Mouse (Mus musculus): ENCODE data around the gene Tmem110.

Gene Tmem110

DNA sequence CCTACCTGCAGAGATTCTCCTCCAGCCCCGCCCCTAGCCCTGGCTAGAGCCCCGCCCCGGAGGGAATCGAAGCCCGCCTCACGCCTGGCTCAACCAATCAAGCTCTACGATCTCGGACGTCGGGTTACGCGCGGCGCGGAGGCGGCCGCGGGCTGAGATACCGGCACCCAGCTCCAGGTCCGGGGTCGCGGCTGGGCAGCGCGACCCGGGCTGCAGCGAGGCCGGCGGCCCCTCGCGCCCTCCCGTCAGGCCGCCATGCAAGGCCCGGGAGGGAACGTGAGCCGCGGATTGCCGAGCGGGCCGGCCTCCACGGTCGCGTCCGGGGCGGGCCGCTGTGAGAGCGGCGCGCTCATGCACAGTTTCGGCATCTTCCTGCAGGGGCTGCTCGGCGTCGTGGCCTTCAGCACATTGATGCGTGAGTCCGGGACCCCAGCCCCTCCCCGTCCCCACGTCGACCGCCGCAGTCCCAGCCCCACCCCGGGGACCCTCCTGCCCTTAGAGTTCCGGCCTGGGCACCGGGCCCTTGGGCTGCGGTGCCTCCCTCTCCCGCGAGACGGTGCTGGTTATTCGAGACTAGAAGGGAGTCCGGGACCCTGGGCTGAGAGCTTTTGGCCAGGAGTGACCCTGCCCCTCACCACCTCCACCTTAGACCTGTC, at the start of gene Tmem110:
Gene Tmem110 (plus strand): TSS at position 115 of the 656 bp plus-strand sequence.
- DNase-seq (ENCODE audit: low read depth, low spot score) = peak; percentile 91

DNA sequence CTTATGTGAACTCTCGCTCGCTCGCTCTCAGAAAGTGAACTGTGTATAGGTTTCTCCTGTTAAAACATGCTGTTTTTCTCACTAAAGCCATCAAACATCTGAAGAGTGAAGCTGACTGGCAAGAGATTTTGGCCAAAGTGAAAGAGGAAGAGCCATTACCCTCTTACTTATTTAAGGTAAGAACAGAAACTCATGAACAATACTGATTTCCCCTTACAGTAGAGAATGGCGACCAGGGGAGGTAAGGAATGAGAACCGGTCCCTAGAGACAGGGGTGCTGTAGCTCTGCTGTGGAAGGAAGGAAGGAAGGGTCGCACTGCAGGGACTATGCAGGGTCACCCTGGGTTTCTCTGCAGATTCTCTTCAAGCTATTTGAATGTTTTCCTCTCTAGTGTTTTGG, 40.8 kb upstream of the Tmem110 start:
- DNase-seq (ENCODE audit: low read depth, low spot score) = no peak

DNA sequence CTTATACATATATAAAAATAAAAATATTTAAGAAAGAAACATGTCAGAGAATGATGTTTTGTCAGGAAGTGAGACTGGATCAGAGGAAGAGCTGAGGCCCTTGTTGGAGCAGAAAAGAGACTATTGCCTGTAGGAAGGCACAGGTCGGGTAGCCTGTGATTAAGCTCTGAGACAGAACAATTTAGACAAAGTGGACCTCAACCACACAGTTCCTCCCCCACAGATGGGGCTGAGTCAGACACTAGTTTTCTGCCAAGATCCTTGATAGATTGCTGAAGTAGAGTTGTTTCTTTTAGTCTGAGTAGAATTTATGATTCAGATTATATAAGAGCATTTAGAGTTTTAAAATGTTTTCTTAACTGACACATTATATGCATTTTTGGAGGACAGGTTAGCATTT, 35.9 kb upstream of the Tmem110 start:
- DNase-seq (ENCODE audit: low read depth, low spot score) = no peak

DNA sequence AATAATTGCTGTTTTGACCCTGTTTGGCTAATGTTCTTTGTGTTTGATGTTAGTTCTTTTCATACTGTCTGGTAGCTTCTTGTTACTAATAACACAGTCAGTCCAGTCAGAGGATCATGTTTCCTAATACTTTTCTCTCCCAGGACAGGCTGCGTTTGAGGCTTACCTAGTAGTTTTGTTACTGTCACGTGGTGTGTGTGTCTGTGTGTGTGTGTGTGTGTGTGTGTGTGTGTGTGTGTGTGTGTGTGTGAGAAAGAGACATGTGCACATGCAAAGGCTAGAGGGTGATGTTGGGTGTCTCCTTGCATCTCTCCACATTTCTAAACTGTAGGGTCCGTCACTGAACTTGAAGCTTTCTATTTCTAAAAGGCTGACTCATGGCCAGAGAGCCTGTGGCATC, 32.5 kb upstream of the Tmem110 start:
- no peak for DNase-seq (ENCODE audit: low read depth, low spot score)

DNA sequence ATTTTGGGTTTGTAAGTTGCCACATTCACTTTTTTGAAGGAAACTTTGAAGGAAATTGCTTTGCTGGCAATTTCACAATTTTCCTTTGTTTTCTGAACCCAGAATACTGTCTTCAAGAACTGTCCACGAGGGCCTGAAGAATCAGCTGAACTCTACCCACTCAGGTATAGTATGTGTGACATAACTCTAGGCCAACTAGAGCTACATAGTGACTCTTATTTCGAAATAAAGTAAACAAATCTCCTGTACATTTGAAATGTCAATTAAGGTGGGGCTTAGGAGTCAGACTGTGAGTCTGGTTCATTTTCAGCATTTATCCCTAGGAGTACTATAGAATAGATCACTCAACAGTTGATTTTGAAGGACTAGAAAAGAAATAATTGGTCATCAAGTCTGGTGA, 23.6 kb upstream of the Tmem110 start:
- no peak for DNase-seq (ENCODE audit: low read depth, low spot score)

DNA sequence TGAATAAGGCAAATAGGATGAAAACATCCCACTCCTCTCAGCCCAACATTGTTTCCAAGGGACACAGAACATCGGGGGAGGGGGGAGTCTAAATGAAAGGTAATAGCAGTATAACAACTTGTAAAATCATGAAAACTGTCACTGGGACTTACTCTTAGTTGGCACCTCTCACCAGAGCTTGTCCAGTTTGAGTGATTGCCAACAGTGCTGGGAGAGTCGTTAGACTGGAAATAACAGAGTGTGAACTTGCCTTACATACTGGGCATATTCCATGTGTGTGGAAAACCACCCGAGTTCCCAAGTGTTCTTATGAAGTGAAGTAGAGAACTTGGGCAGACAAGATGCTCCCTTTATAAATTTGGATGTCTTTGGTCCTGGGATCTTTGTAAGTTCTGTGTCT, 4.3 kb upstream of the Tmem110 start:
- no peak for DNase-seq (ENCODE audit: low read depth, low spot score)

DNA sequence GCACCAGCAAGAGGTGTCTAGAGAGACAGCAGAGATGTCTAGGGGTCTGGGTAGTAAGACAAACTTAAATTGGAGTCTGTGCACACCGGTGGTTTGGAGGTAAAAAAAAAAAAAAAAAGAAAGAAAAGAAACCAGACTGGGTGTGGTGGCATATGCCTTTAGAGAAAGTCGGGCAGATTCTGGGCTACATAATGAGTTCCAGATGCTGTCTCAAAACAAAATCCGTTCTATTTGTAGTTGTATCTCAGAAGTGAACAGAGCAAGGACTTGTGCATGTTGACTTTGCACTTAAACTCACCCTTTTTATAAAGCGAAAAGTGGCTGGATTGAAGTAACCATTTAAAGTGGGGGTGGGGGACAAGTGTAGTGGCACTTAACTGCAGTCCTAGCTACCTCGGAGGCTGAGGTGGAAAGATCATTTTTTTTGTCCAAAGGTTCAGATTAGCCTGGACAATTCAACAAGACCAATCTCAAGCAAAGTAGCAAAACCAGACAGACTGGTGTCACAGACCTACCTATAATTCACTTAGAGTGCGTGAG, 864 bp upstream of the Tmem110 start:
- no peak for DNase-seq (ENCODE audit: low read depth, low spot score)

DNA sequence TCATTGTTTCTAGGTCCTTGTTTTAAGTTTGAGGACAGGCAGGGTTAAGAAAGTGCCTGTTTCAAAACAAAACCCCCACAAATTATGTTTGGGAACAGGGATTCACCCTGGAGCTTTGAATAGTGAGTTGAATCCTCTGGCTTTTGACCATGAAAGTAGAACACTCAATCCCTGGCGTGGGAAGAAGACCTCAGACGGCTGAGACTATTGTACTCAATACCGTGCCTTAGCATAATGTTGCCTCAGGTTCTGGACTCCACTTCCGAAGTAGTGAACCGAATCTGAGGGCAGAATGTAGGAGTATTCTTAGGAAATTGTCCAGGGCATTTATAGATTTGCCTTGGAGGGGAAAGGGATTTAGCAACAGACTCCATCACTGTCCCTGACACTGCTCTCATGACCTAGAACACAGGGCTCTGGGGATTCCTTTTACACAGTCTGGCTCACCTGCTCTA, 342 bp upstream of the Tmem110 start:
- no peak for DNase-seq (ENCODE audit: low read depth, low spot score)

DNA sequence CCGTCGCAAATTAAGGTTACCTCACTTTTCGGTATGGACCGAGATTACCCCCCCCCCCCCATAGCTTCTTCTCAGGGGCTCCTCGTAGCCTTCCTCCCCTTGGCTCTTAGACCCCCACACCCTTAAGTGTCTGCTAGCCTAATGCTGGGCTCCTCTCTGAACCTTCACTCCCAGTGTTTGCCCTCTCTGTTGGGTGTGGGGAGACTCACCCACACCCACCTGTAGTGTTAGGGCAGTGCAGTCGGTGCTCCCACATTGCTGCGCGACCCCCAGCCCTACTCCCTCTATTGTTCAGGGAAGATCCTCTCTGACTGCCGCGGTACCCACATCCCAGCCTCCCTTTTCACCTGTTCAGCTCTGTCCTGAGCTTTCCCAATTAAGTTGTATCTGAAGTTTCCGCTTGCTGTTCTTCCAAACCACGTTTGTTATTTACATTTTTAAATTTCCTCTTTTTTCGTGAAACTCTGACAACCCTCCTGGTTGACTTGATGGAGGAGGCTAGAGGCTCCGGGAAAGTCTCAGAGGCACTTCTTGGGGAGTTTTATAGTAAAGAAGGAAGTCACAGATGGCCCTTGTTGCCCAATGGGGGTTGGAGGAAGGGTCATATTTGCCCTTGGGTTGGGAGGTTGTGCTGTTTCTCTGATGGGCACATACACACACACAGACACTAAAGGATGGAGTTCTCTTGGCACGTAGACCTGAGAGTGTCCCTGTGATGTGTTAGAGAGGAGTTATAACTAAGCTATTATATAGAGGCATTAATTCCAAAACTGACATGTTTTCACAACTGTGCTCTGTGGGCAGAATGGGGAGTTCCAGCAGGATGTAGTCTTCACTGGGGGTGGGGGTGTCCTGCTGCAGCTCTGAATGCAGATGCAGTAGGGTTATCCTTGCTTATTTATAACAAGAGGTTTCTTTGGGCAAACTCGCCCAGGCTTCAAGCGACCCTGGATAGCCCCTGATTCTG, 1.1 kb downstream of the Tmem110 start:
- no peak for DNase-seq (ENCODE audit: low read depth, low spot score)

DNA sequence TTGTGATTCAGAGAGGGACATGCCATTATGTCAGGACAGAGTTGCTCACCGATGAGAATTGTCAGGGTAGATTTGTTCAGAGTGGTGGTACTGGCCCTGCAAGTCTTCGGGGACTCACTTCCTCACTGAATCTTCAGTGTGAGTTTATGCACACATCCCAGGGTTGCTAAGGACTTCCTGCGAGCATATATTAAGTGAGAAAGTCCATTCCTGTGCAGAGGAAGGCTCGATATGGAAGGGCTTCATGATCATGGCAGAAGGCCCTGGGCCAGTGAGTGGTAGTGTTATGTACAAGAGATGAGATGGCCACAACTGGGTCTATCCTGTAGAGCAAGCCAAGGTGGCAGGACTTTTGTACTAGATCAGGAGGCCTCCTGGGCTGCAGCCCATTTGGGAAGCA, 2.1 kb downstream of the Tmem110 start:
- DNase-seq (ENCODE audit: low read depth, low spot score) = no peak

DNA sequence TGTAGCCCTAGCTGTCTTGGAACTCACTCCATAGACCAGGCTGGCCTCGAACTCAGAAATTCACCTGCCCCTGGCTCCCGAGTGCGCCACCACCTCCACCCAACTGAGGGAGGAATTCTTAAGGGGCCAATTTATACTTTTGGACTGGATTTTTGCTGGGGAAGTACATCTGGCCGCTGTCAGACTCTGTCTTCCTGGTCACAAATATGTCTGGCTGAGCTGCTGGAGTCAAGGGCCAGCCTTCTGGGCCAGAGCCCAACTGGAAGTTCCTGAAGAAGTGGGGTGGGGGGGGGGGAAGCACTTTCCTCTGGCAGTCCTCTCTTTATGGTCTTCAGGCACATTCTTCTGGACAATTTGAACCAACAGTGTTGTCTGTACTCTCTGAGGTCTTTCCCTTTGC, 2.7 kb downstream of the Tmem110 start:
- no peak for DNase-seq (ENCODE audit: low read depth, low spot score)

DNA sequence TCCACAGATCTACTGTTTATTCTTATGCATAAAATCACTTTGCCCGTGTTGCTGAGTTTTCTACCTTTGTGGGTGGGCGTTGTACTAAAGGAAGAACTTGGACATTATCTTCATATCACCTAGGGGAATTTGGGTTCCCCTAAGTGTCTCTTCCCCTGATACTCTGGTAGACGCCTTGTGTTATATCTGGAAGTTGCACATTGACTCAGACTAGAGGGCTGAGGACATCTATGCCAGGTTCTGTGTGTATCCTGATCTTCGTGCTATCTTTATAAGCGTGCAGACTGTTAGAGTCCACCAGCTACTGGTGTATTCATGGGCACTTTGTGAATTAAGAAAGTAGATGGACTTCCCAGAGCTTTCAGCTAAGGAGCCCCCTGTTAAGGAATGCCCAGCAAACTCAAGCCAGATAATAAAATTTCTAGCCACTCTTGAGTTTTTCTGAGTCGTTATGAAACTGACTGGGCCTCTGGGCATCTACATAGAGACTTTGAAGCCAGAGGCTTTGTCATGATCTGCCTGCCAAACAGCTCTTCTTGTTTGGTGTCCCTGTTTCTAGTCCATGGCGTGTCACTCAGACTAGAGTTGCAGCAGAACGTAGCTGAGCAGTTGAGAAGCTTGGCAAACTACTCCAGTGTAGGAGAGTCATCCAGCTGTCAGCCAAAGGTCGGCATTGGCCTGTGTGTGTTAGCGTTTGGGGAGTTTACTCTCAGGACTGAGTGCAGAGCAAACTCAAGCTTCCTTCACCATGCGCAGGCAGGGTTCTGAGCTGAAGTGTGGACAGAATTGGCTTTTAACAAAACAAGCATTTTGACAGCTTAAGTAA, 3.5 kb downstream of the Tmem110 start:
- no peak for DNase-seq (ENCODE audit: low read depth, low spot score)

DNA sequence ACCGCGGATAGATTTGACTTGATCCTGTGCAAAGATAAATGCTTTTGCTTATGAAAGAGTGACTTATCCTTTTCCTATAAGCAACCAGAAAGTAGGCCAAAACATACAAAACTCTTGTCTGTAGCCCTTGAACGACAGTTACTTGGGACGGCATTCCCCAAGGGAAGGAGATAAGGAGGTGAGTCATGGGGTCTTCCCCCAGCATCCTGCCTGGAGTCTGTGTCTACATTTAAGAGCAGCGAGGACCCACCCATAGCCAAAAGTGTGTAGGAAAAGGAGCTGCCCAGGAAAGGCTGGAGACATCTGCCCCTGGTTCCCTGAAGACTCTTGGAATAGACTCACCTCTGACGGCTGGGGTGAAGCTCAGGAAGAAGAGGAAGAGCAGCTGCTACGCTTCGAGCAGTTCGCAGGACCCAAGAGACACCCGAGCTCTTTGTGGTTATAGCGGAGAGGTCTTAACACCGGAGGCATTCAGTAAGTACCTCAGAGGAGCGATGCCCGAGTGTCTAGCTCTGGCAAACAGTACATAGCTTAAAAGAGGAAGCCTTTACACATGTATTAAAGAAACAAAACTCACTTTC, 12.1 kb downstream of the Tmem110 start:
- DNase-seq (ENCODE audit: low read depth, low spot score) = no peak

DNA sequence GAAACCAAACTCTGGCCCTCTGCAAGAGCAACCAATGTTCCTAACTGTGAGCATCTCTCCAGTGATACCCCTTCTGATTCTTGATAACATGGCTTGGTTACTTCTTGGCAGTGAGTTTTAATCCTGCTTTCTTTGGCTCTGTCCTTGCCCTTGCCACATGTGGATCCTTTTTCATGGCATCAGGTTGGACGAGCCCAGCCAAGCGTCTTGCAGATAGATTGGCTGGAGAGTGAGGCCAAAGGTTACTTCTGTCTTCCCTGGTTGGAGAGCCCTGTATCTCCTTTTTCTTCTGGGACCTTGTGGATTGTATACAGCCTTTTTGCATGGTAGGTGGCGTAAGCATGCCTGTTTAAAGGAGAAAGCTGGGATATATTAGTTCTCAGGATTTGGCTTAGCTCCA, 18.3 kb downstream of the Tmem110 start:
- no peak for DNase-seq (ENCODE audit: low read depth, low spot score)

DNA sequence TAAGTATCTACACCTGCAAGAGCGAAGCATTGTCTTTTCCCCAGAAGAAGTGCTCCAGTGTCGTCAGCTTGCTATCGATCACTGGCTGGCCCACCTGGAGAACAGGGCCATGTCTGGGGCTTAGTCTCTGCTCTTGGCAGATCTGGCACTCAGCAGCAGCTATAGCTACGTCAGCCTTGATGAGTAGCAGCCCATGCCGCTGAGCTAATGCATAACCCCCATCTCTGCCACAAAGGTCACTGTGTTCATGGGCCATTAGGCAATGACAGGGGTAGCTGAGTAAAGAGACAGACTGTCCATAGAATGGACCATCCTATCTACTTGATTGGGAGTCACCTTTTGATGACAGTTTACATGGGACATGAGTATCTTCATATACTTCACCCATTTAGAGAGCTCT, 25.1 kb downstream of the Tmem110 start:
- no peak for DNase-seq (ENCODE audit: low read depth, low spot score)

DNA sequence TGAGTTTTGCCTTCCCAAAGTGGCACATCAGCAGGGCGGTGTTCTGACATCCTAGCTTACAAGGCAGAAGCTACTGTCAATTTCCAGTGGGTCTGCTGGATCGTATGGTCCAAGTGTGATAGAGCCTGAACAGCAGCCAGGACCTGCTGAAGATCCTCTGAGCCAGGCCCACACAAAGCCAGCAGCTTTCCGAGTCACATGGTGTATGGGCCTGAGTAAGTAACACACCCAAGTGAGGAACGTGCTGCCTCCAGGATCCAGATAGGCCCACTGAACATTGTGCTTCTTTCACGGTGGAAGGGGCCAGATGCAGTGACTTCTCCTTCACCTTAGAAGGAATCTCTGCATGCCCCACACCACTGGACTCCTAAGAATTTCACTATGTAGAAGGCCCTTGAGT, 26.9 kb downstream of the Tmem110 start:
- peak; percentile 25 for DNase-seq (ENCODE audit: low read depth, low spot score)

DNA sequence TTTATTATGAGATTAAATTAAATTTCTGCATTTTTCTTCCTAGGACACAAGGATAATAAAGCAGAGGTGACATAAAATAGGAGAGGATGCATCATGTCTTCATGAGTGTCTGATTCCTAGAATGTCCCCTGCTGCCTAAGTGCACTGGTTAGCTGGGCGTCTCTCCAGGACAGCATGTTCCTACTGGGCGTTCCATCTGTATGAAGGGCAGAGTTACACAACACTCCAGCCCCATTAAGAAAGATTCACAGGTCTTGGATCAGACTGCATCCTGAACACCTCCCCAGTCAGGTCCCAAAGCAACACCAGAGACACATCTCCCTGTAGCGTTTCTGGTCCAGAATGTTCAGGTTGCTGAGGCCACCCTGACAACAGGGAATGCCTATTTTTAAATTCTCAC, 29.9 kb downstream of the Tmem110 start:
- no peak for DNase-seq (ENCODE audit: low read depth, low spot score)

DNA sequence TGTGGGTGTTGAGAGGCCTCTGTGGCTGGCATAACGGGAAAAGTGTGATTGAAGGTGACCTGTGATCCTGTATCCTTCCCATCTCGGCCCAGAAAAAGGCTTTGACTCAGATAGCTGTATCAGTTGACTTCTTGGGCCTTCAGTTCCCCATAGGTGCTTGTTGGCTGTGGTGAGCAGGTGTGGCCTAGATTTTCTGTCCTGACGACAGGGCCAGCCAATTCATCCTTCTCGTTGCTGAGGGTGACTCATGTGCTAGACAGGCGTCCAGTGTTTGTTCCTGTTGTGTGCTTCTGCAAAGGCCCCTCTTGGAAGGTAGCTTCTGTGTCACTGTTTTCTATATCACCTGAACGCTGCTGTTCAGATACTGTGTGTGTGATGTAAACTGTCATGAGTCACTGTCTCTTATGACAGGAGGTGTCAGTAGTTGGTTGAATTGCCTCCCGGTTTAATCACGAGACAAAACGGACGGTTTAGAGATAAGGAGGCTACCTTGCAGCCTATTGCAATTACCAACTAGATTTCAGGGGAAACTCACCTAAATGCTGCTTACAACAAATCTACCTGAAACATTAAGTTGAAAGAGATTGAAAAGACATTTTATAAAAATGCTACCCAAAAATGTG, 31.6 kb downstream of the Tmem110 start:
- no peak for DNase-seq (ENCODE audit: low read depth, low spot score)

DNA sequence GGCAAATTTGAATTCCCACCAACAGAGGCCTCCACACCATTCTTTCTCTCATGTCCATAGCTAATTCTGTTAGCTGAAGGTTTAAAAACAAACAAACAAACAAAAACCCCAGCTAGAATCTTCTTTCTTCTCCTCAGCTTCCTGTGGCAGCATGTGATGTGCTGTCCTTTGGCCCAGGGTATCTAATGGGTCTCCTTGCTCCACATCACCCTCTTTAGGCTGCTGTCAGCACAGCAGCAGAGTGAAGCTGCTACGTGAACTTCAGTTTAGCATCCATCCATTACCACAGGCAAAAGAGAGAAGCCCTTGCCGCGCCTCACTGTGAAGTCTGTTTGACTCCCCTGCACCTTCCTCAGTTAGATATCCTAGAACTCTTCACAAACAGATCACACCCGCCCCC, 32.6 kb downstream of the Tmem110 start:
- DNase-seq (ENCODE audit: low read depth, low spot score) = peak; percentile 43

DNA sequence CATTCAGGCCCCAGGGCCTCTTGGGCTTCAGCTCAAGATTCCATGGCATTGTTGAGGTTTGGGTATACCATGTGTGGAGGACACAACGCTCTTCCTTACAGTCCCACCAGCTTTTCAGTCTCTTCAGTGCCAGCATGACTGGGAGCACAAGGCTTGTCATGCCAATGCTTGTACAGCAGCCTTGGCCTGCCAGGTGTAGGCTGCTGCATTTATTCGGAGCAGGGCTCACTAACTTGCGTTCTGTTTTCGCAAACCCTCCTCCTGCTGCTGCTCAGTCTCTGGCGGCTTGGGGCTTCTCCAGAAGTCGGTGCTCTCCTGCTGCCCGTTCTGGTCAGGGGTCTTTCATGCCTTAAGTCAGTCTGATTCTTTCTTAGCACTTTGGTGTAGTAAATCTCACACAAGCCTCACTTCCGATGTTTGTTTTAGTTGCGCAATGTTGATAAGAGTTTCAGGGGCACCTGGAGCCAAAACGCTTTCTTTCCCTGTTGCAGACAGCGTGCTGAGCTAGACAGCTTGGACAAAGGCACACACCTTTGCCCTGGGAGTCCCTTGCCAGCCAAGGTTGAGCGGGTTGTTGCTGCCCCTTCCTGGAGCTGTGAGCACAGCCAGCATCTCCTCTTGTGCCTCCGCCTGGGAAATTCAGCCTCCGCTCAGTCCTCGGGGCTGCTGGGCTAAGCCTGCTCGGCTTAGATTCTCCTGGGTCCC, 36.2 kb downstream of the Tmem110 start:
- no peak for DNase-seq (ENCODE audit: low read depth, low spot score)
